Mouse (Mus musculus): Measurements from ENCODE around the gene Dcaf10.

DNA sequence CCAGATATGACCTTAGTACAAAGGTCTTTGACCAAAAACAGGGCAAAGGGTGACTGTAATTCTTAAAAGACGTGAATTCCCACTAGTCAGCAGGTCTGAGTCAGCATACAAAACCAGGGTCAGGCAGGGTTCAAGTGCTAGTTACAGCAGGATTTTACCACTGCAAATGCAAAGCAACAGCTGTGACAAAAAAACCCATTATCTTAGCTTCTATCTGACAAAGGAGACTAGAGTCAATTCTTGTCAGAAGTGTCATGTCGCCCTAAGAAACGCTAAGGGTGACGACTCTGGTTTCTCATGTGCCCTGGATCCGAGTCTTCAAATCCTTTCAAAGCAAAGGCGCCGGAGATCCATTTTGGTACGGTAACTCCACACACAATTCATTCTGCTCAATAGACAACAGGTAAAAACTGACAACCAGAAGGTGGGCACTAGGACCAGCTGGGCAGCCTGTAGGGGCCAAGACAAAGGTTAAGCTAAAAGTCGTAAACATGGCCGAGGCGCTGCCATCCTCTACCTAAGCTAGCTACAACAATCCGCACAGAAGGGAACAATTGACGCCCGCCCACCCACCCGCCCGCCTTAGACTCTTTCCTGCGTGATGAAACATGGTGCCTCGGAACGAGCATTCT, 65.9 kb downstream of the Dcaf10 start:
- TF ChIP-seq CTCF (IDR thresholded peaks at IDR 0.05; ENCODE audit: low read depth) = no peak
- TF ChIP-seq EP300 (optimal IDR thresholded peaks at IDR 0.05) = no peak

All from stomach, postnatal 0 days (tissue).